Mouse (Mus musculus): ENCODE results near the gene 2310009B15Rik.

DNA sequence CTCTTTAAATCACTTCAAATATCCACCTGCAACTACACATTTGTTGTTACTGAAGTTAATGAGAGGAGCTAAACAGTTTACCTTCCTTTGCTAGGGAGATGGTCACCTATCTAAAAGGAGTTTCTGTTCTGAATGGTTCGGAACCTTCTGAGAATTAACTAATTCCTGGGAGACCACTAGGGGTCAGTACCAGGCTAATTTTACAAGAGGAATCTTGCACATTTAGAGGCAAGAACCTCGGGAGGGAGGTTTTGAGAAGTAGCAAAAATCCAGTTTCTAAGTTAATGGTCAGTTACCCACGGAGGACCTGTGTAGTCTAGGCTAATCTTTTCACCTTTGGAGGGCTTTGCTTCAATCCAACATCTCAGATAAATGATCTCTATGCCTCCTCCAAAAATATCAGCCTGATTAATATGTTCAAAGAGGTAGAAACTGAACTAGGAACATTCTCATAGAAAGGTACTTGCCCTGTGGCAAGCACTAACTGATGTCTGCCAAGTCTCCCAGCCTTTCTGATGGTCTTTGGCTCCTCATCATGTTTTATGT is 21.2 kb downstream of the 2310009B15Rik start:
- TF ChIP-seq TAL1 (IDR thresholded peaks at IDR 0.05; ENCODE audit: low read length): no peak
- TF ChIP-seq GATA1 (IDR thresholded peaks at IDR 0.05; ENCODE audit: low read length): no peak

Measured in erythroblast, embryonic 14.5 days (primary cell).